Mouse (Mus musculus): ENCODE measurements around the gene Palmd. TPM values are rescaled to one million over a fixed set of nuclear protein-coding genes. Genes with fewer than 3 reads are reported as not detected.

Palmd gene
- polyA plus RNA-seq, 1 experiment from 2014 or later: 2.5 TPM

DNA sequence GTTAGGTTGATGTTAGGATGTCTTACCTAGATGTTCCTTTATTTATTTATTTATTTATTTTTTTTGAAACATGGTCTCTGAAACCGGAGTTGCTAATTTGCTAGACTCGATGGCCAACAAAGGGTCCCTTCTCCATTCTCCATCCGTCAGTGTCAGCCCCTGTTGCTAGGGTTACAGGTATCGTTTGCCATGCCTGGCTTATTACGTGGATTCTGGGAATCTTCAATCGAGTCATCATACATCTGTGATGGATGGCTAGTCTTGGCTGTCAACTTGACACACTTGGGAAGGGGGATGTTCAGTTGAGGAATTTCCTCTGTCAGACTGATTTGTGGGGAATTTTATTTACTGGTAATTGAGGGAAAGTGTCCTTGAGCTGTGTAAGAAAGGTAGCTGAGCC is 26.0 kb downstream of the Palmd start:
- no peaks in the 10 kb centered on the region for H3K4me1 ChIP-seq (replicated peaks; ENCODE audit: control insufficient read depth, insufficient read depth, low read length)
- H3K27me3 ChIP-seq (replicated peaks; ENCODE audit: control insufficient read depth, insufficient read depth, low read length): no peaks in the 10 kb centered on the region
- TF ChIP-seq CTCF (IDR thresholded peaks at IDR 0.05; ENCODE audit: low read depth): no peak
- H3K9ac ChIP-seq (ENCODE audit: low read depth, low read length): no peak overlapping the region
- no peaks in the 10 kb centered on the region for H3K9me3 ChIP-seq (ENCODE audit: control insufficient read depth)
- 66% methylated on average over 6 of the region's 6 CpGs for WGBS
- no peaks in the 10 kb centered on the region for H3K36me3 ChIP-seq (ENCODE audit: control insufficient read depth, insufficient read depth)
- no peak overlapping the region for H3K27ac ChIP-seq (ENCODE audit: low read depth, low read length)
- H3K4me2 ChIP-seq (replicated peaks; ENCODE audit: low read depth): no peak overlapping the region
- no peak for ATAC-seq
- H3K4me3 ChIP-seq (ENCODE audit: low read depth, low read length): no peak overlapping the region

DNA sequence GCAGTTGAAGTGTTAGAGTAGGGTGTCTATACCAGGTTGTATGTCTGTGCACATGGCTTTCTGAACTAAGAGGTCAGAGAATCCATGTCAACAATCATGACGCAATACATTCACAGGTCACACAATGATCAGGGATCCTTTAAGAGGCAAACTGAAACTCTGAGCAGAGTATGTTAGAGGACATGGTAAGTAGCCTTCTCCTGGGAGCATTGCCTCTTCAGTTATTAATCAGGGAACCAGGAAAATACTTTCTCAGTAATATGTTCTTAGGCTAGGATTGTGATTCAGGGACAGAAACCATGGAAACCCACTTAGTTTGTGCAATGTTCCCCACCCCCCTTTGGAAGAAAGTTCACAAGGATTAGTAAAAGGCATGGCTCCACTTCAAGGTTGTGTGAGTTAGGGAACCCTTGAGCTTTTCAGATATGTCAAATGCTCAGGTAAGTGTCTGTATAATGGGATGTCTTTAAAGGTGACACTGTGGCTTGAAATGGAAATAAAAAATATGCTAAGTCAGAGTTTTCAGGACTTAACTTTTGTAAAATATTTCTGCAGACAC is 27.1 kb downstream of the Palmd start:
- H3K36me3 ChIP-seq (ENCODE audit: control insufficient read depth, insufficient read depth): no peaks in the 10 kb centered on the region
- H3K4me2 ChIP-seq (replicated peaks; ENCODE audit: low read depth): no peak overlapping the region
- no peak for ATAC-seq
- no peaks in the 10 kb centered on the region for H3K27me3 ChIP-seq (replicated peaks; ENCODE audit: control insufficient read depth, insufficient read depth, low read length)
- TF ChIP-seq CTCF (IDR thresholded peaks at IDR 0.05; ENCODE audit: low read depth): no peak
- no peak overlapping the region for H3K27ac ChIP-seq (ENCODE audit: low read depth, low read length)
- WGBS: 84% methylated on average over 1 of the region's 1 CpGs
- H3K9me3 ChIP-seq (ENCODE audit: control insufficient read depth): no peaks in the 10 kb centered on the region
- no peak overlapping the region for H3K4me3 ChIP-seq (ENCODE audit: low read depth, low read length)
- H3K9ac ChIP-seq (ENCODE audit: low read depth, low read length): no peak overlapping the region
- H3K4me1 ChIP-seq (replicated peaks; ENCODE audit: control insufficient read depth, insufficient read depth, low read length): no peaks in the 10 kb centered on the region

DNA sequence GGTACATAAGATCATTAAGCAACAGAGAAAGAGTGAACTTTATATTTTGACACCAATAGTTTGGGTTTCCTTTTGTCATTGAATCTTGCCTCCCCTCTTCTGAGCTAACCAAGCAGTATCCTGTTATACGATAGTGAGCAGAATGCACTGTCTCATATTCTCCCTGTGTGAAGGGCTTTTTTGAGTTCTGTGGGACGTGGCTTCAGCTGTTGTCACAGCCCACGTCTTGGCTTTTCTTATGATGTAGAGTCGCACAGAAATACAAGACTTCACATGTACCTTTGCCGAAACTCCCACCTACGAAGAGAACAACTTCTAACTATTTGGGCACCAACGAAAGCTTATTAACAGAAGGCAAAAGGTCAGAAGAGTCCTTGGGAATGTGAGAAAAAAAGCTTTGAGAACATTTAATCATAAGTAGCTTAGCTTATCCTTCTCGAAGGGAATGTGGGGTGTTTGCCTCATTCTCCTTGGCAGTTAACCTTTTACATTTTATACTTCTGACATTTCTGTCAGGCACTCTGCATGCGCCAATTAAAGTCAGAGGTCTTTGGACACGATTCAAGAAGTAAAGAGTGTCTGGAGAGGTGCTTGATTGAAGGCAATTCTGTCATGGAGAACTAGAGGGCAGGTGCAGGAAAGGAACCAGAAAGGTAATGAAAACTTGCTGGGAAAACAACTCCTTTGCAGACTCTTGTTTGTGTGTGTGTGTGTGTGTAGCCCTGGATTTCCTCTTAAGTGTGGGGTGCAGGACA is 27.8 kb downstream of the Palmd start:
- no peak for ATAC-seq
- Histone ChIP-seq H3K9ac (ENCODE audit: low read depth, low read length) (no peak overlapping the region), H3K4me3 (ENCODE audit: low read depth, low read length) (no peak overlapping the region), H3K27me3 (replicated peaks; ENCODE audit: control insufficient read depth, insufficient read depth, low read length) (no peaks in the 10 kb centered on the region), H3K9me3 (ENCODE audit: control insufficient read depth) (no peaks in the 10 kb centered on the region), H3K4me2 (replicated peaks; ENCODE audit: low read depth) (no peak overlapping the region), H3K4me1 (replicated peaks; ENCODE audit: control insufficient read depth, insufficient read depth, low read length) (no peaks in the 10 kb centered on the region), H3K27ac (ENCODE audit: low read depth, low read length) (no peak overlapping the region), H3K36me3 (ENCODE audit: control insufficient read depth, insufficient read depth) (no peaks in the 10 kb centered on the region)
- TF ChIP-seq CTCF (IDR thresholded peaks at IDR 0.05; ENCODE audit: low read depth): no peak
- 80% methylated on average over 10 of the region's 10 CpGs for WGBS

DNA sequence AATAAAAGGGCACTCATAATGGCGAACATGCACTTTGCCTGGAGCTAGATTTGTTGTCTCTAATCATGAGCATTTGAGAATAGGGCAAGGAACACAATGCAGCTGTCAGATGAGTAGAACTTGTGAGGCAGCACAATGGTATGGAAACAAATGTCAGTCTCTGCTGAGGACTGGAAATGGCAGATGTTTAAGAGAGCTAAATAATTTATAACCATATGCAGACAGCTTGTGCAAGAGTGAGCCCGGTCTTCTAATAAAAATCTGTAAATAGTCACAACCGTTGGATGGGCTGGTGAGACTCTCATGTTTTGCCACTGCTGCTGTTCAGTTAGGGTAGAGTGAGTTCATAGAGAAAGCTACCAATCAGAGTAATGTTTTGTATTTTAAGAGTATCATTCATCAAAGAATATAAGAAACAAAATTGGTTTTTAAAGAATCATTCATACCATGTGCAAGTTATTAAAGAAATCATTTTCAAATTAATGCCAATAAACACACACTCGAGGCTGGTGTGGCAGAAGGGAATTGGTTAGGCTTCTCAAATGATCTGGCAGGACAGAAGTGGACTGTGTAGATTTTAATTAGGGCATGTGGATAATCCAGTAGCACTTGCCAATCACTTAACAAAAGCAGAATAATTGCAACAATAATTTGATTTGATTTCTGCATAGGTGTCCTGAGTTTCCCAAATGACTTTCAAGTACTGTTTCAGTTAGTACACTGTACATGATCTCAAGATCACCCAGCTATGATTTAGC is 31.7 kb downstream of the Palmd start:
- Histone ChIP-seq H3K4me1 (replicated peaks; ENCODE audit: control insufficient read depth, insufficient read depth, low read length) (no peaks in the 10 kb centered on the region), H3K9me3 (ENCODE audit: control insufficient read depth) (no peaks in the 10 kb centered on the region), H3K4me3 (ENCODE audit: low read depth, low read length) (no peak overlapping the region), H3K27me3 (replicated peaks; ENCODE audit: control insufficient read depth, insufficient read depth, low read length) (no peaks in the 10 kb centered on the region), H3K9ac (ENCODE audit: low read depth, low read length) (no peak overlapping the region), H3K27ac (ENCODE audit: low read depth, low read length) (no peak overlapping the region), H3K36me3 (ENCODE audit: control insufficient read depth, insufficient read depth) (no peaks in the 10 kb centered on the region), H3K4me2 (replicated peaks; ENCODE audit: low read depth) (no peak overlapping the region)
- no peak for ATAC-seq
- TF ChIP-seq CTCF (IDR thresholded peaks at IDR 0.05; ENCODE audit: low read depth): no peak
- WGBS: 75% methylated on average over 4 of the region's 4 CpGs

DNA sequence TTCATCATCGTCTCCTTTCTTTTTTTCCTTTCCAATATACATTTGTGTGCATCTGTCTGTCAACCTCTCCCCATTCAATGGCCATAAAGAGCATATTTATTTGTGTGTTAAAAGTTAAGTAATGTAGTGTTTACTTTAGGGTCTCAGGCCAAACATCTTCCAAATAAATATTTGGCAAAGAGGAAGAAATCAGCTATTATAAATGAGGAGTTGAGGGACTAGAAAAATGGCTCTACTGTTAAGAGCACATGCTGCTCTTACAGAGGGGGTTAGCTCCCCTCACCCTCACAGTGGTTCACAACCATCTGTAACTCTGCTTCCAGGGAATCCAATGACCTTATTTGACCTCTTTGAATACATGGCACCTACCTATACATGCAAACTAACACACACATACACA is 35.6 kb downstream of the Palmd start:
- 50% methylated on average over 1 of the region's 1 CpGs for WGBS
- no peaks in the 10 kb centered on the region for H3K9me3 ChIP-seq (ENCODE audit: control insufficient read depth)
- no peak for ATAC-seq
- no peak overlapping the region for H3K9ac ChIP-seq (ENCODE audit: low read depth, low read length)
- no peaks in the 10 kb centered on the region for H3K4me1 ChIP-seq (replicated peaks; ENCODE audit: control insufficient read depth, insufficient read depth, low read length)
- H3K4me3 ChIP-seq (ENCODE audit: low read depth, low read length): no peak overlapping the region
- no peak for TF ChIP-seq CTCF (IDR thresholded peaks at IDR 0.05; ENCODE audit: low read depth)
- no peak overlapping the region for H3K4me2 ChIP-seq (replicated peaks; ENCODE audit: low read depth)
- H3K36me3 ChIP-seq (ENCODE audit: control insufficient read depth, insufficient read depth): no peaks in the 10 kb centered on the region
- no peaks in the 10 kb centered on the region for H3K27me3 ChIP-seq (replicated peaks; ENCODE audit: control insufficient read depth, insufficient read depth, low read length)
- no peak overlapping the region for H3K27ac ChIP-seq (ENCODE audit: low read depth, low read length)

DNA sequence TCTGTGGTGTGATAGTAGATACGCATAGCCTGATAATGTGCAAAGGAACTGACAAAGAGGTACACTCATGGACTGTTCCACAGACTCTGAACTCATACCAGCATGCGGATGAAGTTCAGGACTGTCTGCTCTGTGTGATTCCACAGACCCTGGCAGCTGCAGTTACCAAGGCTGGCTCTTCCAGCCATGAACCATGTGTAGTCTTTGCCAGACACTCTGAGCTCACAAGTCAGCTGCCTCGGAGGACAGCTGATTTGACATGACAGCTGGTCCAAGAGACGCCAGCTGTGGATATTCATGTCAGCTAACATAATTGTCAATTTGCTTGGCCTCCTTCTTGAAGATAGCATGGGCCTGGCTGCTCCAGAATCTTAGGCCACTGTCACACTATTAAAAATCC is 39.8 kb downstream of the Palmd start:
- 78% methylated on average over 4 of the region's 4 CpGs for WGBS
- H3K4me1 ChIP-seq (replicated peaks; ENCODE audit: control insufficient read depth, insufficient read depth, low read length): no peaks in the 10 kb centered on the region
- H3K4me2 ChIP-seq (replicated peaks; ENCODE audit: low read depth): no peak overlapping the region
- no peak overlapping the region for H3K9ac ChIP-seq (ENCODE audit: low read depth, low read length)
- H3K4me3 ChIP-seq (ENCODE audit: low read depth, low read length): no peak overlapping the region
- no peaks in the 10 kb centered on the region for H3K9me3 ChIP-seq (ENCODE audit: control insufficient read depth)
- no peaks in the 10 kb centered on the region for H3K36me3 ChIP-seq (ENCODE audit: control insufficient read depth, insufficient read depth)
- ATAC-seq: no peak
- no peak for TF ChIP-seq CTCF (IDR thresholded peaks at IDR 0.05; ENCODE audit: low read depth)
- no peak overlapping the region for H3K27ac ChIP-seq (ENCODE audit: low read depth, low read length)
- no peaks in the 10 kb centered on the region for H3K27me3 ChIP-seq (replicated peaks; ENCODE audit: control insufficient read depth, insufficient read depth, low read length)

Data from intestine, postnatal 0 days (tissue).